Mouse (Mus musculus) erythroblast, embryonic 14.5 days (primary cell): ENCODE measurements around the gene Ndel1.

Experiments
- GATA1 ChIP-seq: IDR thresholded peaks from 2 replicates; pipeline ENCODE4 v1.6.1; 2012; ENCODE audit warnings: low read length, inconsistent platforms, mixed read lengths
- TAL1 ChIP-seq: IDR thresholded peaks from 3 replicates; pipeline ENCODE4 v1.6.1; 2012; ENCODE audit warnings: low read length, inconsistent platforms, mixed read lengths

DNA sequence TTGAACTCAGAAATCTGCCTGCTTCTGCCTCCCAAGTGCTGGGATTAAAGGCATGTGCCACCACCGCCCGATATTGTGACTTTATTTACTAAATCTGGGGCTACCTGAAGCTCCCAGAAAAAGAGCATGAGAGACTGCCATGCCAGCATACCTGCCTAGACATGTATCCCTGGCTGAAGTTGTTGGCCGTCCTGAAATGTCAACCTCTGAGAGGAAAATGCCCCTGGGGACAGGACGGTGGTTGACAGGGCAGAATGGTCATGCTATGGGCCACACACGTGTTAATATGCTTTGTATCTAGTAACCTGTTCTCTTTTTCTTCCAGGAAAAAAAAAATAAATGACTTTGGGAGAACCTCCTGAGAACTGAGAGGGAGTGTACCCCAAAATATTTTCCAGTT, 14.4 kb upstream of the Ndel1 start:
- no peak for TF ChIP-seq GATA1
- TF ChIP-seq TAL1: no peak
